8 mouse cellular contexts compared by ENCODE assay signal in the genomic region with DNA sequence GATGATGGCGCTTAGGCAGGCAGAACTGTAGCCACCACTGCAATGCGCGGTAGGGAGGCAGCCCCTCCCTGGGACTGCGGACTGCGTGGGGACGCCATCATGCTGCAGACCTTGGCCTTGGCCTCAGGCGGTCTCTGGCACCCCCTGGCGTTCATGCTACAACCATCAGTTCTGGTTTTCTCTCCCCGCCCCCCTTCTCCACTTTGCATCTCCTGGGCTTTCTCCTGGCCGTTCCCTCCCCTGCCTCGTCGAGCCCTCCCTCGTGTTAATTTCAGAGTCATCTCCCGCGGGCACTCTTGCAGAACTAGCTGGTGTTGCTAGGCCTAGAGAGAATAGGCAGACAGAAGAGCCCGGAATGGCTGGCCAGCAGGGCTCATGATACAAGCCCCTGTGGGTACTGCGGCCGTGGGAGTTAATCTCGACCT. TPM values are rescaled to one million over a fixed set of nuclear protein-coding genes. Genes with fewer than 3 reads are reported as not detected.
DNase-seq lines count a peak whose midpoint lies in the region; ATAC-seq lines count a peak whose summit lies in the region.

No protein-coding gene starts in this region.

- peak; percentile 78 for ATAC-seq in frontal cortex, adult (ENCODE audit: low TSS enrichment)

- no peaks in the 10 kb centered on the region for H3K36me3 ChIP-seq in hindbrain, embryonic 10.5 days

- no peaks in the 10 kb centered on the region for H3K4me1 ChIP-seq in hindbrain, embryonic 10.5 days (replicated peaks)

- H3K4me3 ChIP-seq in hindbrain, embryonic 10.5 days, result peak overlapping the region; percentile 32

- no peaks in the 10 kb centered on the region for H3K27me3 ChIP-seq in hindbrain, embryonic 10.5 days (ENCODE audit: insufficient read depth, poor library complexity, severe bottlenecking)

- peak overlapping the region; percentile 45; the same call in 1 of the 2 replicates for H3K27ac ChIP-seq in hindbrain, embryonic 10.5 days

- H3K9me3 ChIP-seq in hindbrain, embryonic 10.5 days, result no peaks in the 10 kb centered on the region

- peak; percentile 84 for DNase-seq in Muller cell, postnatal 12 days (ENCODE audit: inconsistent ontology term)
- peak; percentile 89 for DNase-seq in cerebellum, adult 9-10 months
- peak; percentile 75 for DNase-seq in hindbrain, embryonic 10.5 days (ENCODE audit: low spot score)
- peak; percentile 79 to 86 for DNase-seq in layer of hippocampus, postnatal 10 days (ENCODE audit: low spot score in 2 of 2)
- DNase-seq in lung, postnatal 14 days, result peak; percentile 88
- peak; percentile 82 for DNase-seq in ovary, postnatal 36 days (ENCODE audit: low spot score)
- peak; percentile 86 for DNase-seq in thymus, postnatal 14 days

- 25% methylated on average over 19 of the region's 19 CpGs for WGBS in hindbrain, embryonic 10.5 days

RNA-seq across cellular contexts. Expression of a gene that starts 21.6 kb away (rescaled TPM):
- polyA plus RNA-seq in hindbrain, embryonic 10.5 days (2016; fragmentation: Nextera tagmentation; extraction: Ambion mirVana), result 103 and 115 TPM in 2 replicates
- total RNA-seq in layer of hippocampus, postnatal 10 days (2021), result 100 to 1,000 TPM; 191 to 196 TPM

RNA-seq across cellular contexts. Expression of a gene that starts 50.8 kb away (rescaled TPM):
- polyA plus RNA-seq in hindbrain, embryonic 10.5 days (2016; fragmentation: Nextera tagmentation; extraction: Ambion mirVana), result 10.3 and 10.6 TPM in 2 replicates
- 1 to 10 TPM in 1 of 2 experiments, under 1 TPM in 1; 0.56 to 1.1 TPM for total RNA-seq in layer of hippocampus, postnatal 10 days (2021)

Comparison
In these comparisons a context has a peak if more than half of its experiments do, and no peak if none do; other contexts are left out.
1. Peak in every context shown above with its lines: DNase-seq, ATAC-seq, H3K4me3 ChIP-seq and H3K27ac ChIP-seq.